Mouse (Mus musculus): ENCODE results near the gene Psd. TPM values are rescaled to one million over a fixed set of nuclear protein-coding genes. Genes with fewer than 3 reads are reported as not detected.

Gene Psd
- polyA plus RNA-seq, 1 experiment = 1.9 TPM

DNA sequence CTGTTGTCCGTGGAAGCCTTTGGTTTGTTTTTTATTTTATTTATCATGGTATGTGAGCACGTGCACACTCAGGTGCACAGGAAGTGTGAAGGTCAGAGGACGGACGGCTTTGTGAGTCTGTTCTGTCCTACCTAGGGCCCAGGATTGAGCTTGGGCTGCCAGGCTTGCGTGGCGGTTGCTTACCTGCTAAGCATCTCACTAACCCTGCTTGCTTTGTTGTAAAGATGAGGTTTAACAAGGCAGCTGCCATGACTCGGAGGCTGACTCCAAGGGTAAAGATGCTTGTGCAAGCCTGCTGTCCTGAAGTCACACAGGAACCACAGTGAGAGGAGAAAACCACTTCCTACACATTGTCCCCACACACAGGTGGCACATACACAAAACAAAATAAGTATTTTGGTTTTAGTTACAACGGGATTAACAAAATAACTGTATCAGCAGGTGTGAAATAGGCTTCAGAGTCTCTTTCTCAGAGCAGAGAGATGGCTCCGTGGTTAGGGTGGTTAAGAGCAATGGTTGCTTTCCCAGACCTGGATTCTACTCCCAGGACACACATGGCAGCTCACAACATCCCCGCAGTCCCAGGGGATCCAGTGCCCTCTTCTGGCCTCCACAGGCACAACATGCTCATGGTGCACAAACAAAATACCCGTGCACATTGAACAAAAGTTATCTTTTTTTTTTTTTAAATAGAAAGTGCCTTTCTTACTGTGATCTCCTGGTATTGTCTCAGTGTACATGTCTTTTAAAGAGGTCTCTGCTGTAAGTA, 44.7 kb downstream of the Psd start:
- peaks cover 2% of the 10 kb centered on the region for H3K36me3 ChIP-seq (ENCODE audit: control insufficient read depth, insufficient read depth, low read length)
- 92% methylated on average over 11 of the region's 11 CpGs for whole genome bisulfite sequencing
- no peaks in the 10 kb centered on the region for H3K27me3 ChIP-seq (replicated peaks; ENCODE audit: control insufficient read depth, insufficient read depth, low read length)
- DNase-seq = no peak
- H3K27ac ChIP-seq (ENCODE audit: insufficient read depth, low read depth, low read length) = no peak overlapping the region
- peak; percentile 21; the same call in 1 of the 2 replicates for TF ChIP-seq CTCF (conservative IDR thresholded peaks at IDR 0.05; ENCODE audit: insufficient read depth, insufficient read length, low read depth, low read length)
- TF ChIP-seq POLR2A (IDR thresholded peaks at IDR 0.05; ENCODE audit: low read depth, low read length) = no peak
- no peaks in the 10 kb centered on the region for H3K4me1 ChIP-seq (ENCODE audit: control insufficient read depth, insufficient read depth, low read length)
- H3K4me3 ChIP-seq (ENCODE audit: insufficient read depth, low read depth, low read length) = no peak overlapping the region

- no peaks in the 10 kb centered on the region for H3K27me3 ChIP-seq (replicated peaks; ENCODE audit: control insufficient read depth, insufficient read depth, low read length)
- no peak overlapping the region for H3K4me3 ChIP-seq (ENCODE audit: insufficient read depth, low read depth, low read length)
- TF ChIP-seq POLR2A (IDR thresholded peaks at IDR 0.05; ENCODE audit: low read depth, low read length) = no peak
- peak; percentile 53 for TF ChIP-seq CTCF (conservative IDR thresholded peaks at IDR 0.05; ENCODE audit: insufficient read depth, insufficient read length, low read depth, low read length)
- DNase-seq = peak; percentile 24
- H3K36me3 ChIP-seq (ENCODE audit: control insufficient read depth, insufficient read depth, low read length) = peaks cover 6% of the 10 kb centered on the region
- no peak overlapping the region for H3K27ac ChIP-seq (ENCODE audit: insufficient read depth, low read depth, low read length)
- H3K4me1 ChIP-seq (ENCODE audit: control insufficient read depth, insufficient read depth, low read length) = no peaks in the 10 kb centered on the region
Measured at GRCm38 (mm10) chr19:46275307-46275706, 51.6 kb downstream of the Psd start.

GRCm38 (mm10) chr19:46264762-46265161, 62.2 kb downstream of the Psd start:
- H3K36me3 ChIP-seq (ENCODE audit: control insufficient read depth, insufficient read depth, low read length) = peaks cover 25% of the 10 kb centered on the region
- no peak overlapping the region for H3K27ac ChIP-seq (ENCODE audit: insufficient read depth, low read depth, low read length)
- no peak for DNase-seq
- 95% methylated on average over 7 of the region's 7 CpGs for WGBS
- no peaks in the 10 kb centered on the region for H3K4me1 ChIP-seq (ENCODE audit: control insufficient read depth, insufficient read depth, low read length)
- no peaks in the 10 kb centered on the region for H3K27me3 ChIP-seq (replicated peaks; ENCODE audit: control insufficient read depth, insufficient read depth, low read length)
- no peak overlapping the region for H3K4me3 ChIP-seq (ENCODE audit: insufficient read depth, low read depth, low read length)
- TF ChIP-seq CTCF (conservative IDR thresholded peaks at IDR 0.05; ENCODE audit: insufficient read depth, insufficient read length, low read depth, low read length) (no peak), POLR2A (IDR thresholded peaks at IDR 0.05; ENCODE audit: low read depth, low read length) (no peak)

Other genes with a start within 250 kb of the Psd start
- 1.4 and 3.4 TPM in 2 replicates for gene Elovl3, start 195.3 kb downstream of the Psd start, polyA plus RNA-seq (2012; rRNA removed)
- 0.05 TPM in 1 of 2 replicates, not detected in the other for gene Pitx3, start 178.8 kb downstream of the Psd start, polyA plus RNA-seq (2012; rRNA removed)
- 60.8 and 64.7 TPM in 2 replicates for gene Gbf1, start 174.6 kb downstream of the Psd start, polyA plus RNA-seq (2012; rRNA removed)
- gene Nfkb2, start 22.8 kb downstream of the Psd start, polyA plus RNA-seq (2012; rRNA removed) = 21.6 and 25.4 TPM in 2 replicates
- gene Fbxl15, start 1.0 kb upstream of the Psd start, polyA plus RNA-seq (2012; rRNA removed) = 26.1 and 35.8 TPM in 2 replicates
- 69.8 and 72.0 TPM in 2 replicates for gene Cuedc2, start 11.5 kb upstream of the Psd start, polyA plus RNA-seq (2012; rRNA removed)
- 34.7 and 43.8 TPM in 2 replicates for gene Mfsd13a, start 14.0 kb upstream of the Psd start, polyA plus RNA-seq (2012; rRNA removed)
- 1.5 and 1.6 TPM in 2 replicates for gene 2310034G01Rik, start 23.1 kb upstream of the Psd start, polyA plus RNA-seq (2012; rRNA removed)
- gene Actr1a, start 68.6 kb upstream of the Psd start, polyA plus RNA-seq (2012; rRNA removed) = 73.8 and 80.4 TPM in 2 replicates
- 38.2 and 39.7 TPM in 2 replicates for gene Sufu, start 69.7 kb upstream of the Psd start, polyA plus RNA-seq (2012; rRNA removed)
- gene Trim8, start 174.5 kb upstream of the Psd start, polyA plus RNA-seq (2012; rRNA removed) = 41.3 and 43.6 TPM in 2 replicates
- 52.5 and 62.8 TPM in 2 replicates for gene Arl3, start 246.0 kb upstream of the Psd start, polyA plus RNA-seq (2012; rRNA removed)
- 18.9 and 23.0 TPM in 2 replicates for gene Sfxn2, start 246.2 kb upstream of the Psd start, polyA plus RNA-seq (2012; rRNA removed)

Measured in kidney, adult 2 months (tissue).